Mouse (Mus musculus): ENCODE measurements around the gene Rai14. TPM values are rescaled to one million over a fixed set of nuclear protein-coding genes. Genes with fewer than 3 reads are reported as not detected.
A peak's percentile ranks its signal among the peaks of the same experiment; 100 is the strongest.

Rai14 gene
- polyA plus RNA-seq, 1 experiment from 2014 or later = 17.4 TPM

- Histone ChIP-seq H3K27ac (no peak overlapping the region), H3K4me3 (replicated peaks) (no peak overlapping the region), H3K4me1 (replicated peaks) (peaks cover 7% of the 10 kb centered on the region; the same call in 1 of the 2 replicates), H3K27me3 (replicated peaks) (no peaks in the 10 kb centered on the region), H3K9me3 (no peaks in the 10 kb centered on the region), H3K4me2 (replicated peaks) (no peak overlapping the region), H3K9ac (no peak overlapping the region), H3K36me3 (no peaks in the 10 kb centered on the region)
- 84% methylated on average over 8 of the region's 8 CpGs for WGBS
- no peak for ATAC-seq
These were observed 10.1 kb downstream of the Rai14 start for GRCm38 (mm10) chr15:10704328-10704727.

- no peaks in the 10 kb centered on the region for H3K27me3 ChIP-seq (replicated peaks)
- no peaks in the 10 kb centered on the region for H3K9me3 ChIP-seq
- H3K27ac ChIP-seq = no peak overlapping the region
- no peak overlapping the region for H3K4me3 ChIP-seq (replicated peaks)
- WGBS = 55% methylated on average over 5 of the region's 5 CpGs
- H3K4me1 ChIP-seq (replicated peaks) = peaks cover 5% of the 10 kb centered on the region; the same call in 1 of the 2 replicates
- no peak for ATAC-seq
- H3K36me3 ChIP-seq = no peaks in the 10 kb centered on the region
- H3K4me2 ChIP-seq (replicated peaks) = no peak overlapping the region
- H3K9ac ChIP-seq = no peak overlapping the region
These were observed 12.9 kb downstream of the Rai14 start for GRCm38 (mm10) chr15:10701571-10701970.

GRCm38 (mm10) chr15:10700891-10701466, 13.4 kb downstream of the Rai14 start:
- no peak overlapping the region for H3K4me3 ChIP-seq (replicated peaks)
- H3K4me2 ChIP-seq (replicated peaks) = no peak overlapping the region
- H3K27me3 ChIP-seq (replicated peaks) = no peaks in the 10 kb centered on the region
- H3K9me3 ChIP-seq = no peaks in the 10 kb centered on the region
- peaks cover 5% of the 10 kb centered on the region; the same call in 1 of the 2 replicates for H3K4me1 ChIP-seq (replicated peaks)
- no peak for ATAC-seq
- no peak overlapping the region for H3K9ac ChIP-seq
- no peak overlapping the region for H3K27ac ChIP-seq
- no peaks in the 10 kb centered on the region for H3K36me3 ChIP-seq
- WGBS = 80% methylated on average over 9 of the region's 9 CpGs

GRCm38 (mm10) chr15:10696478-10697234, 17.8 kb downstream of the Rai14 start:
- H3K27ac ChIP-seq = no peak overlapping the region
- no peak overlapping the region for H3K4me2 ChIP-seq (replicated peaks)
- 71% methylated on average over 8 of the region's 8 CpGs for WGBS
- no peaks in the 10 kb centered on the region for H3K27me3 ChIP-seq (replicated peaks)
- no peaks in the 10 kb centered on the region for H3K36me3 ChIP-seq
- no peak overlapping the region for H3K4me3 ChIP-seq (replicated peaks)
- H3K9me3 ChIP-seq = no peaks in the 10 kb centered on the region
- no peak for ATAC-seq
- H3K4me1 ChIP-seq (replicated peaks) = no peaks in the 10 kb centered on the region
- H3K9ac ChIP-seq = no peak overlapping the region

- no peaks in the 10 kb centered on the region; the same call in 1 of the 2 replicates for H3K36me3 ChIP-seq
- no peak overlapping the region for H3K27ac ChIP-seq
- H3K4me2 ChIP-seq (replicated peaks) = no peak overlapping the region
- no peak overlapping the region for H3K9ac ChIP-seq
- no peaks in the 10 kb centered on the region for H3K9me3 ChIP-seq
- WGBS = 46% methylated on average over 4 of the region's 4 CpGs
- H3K4me1 ChIP-seq (replicated peaks) = peaks cover 8% of the 10 kb centered on the region; the same call in 1 of the 2 replicates
- no peak for ATAC-seq
- no peaks in the 10 kb centered on the region for H3K27me3 ChIP-seq (replicated peaks)
- H3K4me3 ChIP-seq (replicated peaks) = no peak overlapping the region
These were observed 21.8 kb downstream of the Rai14 start for GRCm38 (mm10) chr15:10692627-10693026.

- Histone ChIP-seq H3K9me3 (no peaks in the 10 kb centered on the region), H3K4me1 (replicated peaks) (peaks cover 8% of the 10 kb centered on the region; the same call in 1 of the 2 replicates), H3K9ac (no peak overlapping the region), H3K36me3 (no peaks in the 10 kb centered on the region; the same call in 1 of the 2 replicates), H3K27me3 (replicated peaks) (no peaks in the 10 kb centered on the region), H3K4me3 (replicated peaks) (no peak overlapping the region), H3K27ac (no peak overlapping the region), H3K4me2 (replicated peaks) (no peak overlapping the region)
- WGBS = 42% methylated on average over 6 of the region's 6 CpGs
- no peak for ATAC-seq
These were observed 22.9 kb downstream of the Rai14 start for GRCm38 (mm10) chr15:10691481-10691880.

GRCm38 (mm10) chr15:10690973-10691372, 23.5 kb downstream of the Rai14 start:
- peak; percentile 46 for ATAC-seq
- H3K4me2 ChIP-seq (replicated peaks) = peak overlapping the region; percentile 39
- H3K27me3 ChIP-seq (replicated peaks) = no peaks in the 10 kb centered on the region
- no peaks in the 10 kb centered on the region; the same call in 1 of the 2 replicates for H3K36me3 ChIP-seq
- no peak overlapping the region for H3K9ac ChIP-seq
- no peak overlapping the region for H3K4me3 ChIP-seq (replicated peaks)
- no peak overlapping the region for H3K27ac ChIP-seq
- peaks cover 10% of the 10 kb centered on the region; the same call in 1 of the 2 replicates for H3K4me1 ChIP-seq (replicated peaks)
- whole genome bisulfite sequencing = 62% methylated on average over 5 of the region's 5 CpGs
- H3K9me3 ChIP-seq = no peaks in the 10 kb centered on the region

- H3K27ac ChIP-seq = peak overlapping the region; percentile 0; the same call in 1 of the 2 replicates
- H3K4me2 ChIP-seq (replicated peaks) = peak overlapping the region; percentile 39
- no peaks in the 10 kb centered on the region; the same call in 1 of the 2 replicates for H3K36me3 ChIP-seq
- no peak overlapping the region for H3K9ac ChIP-seq
- H3K4me1 ChIP-seq (replicated peaks) = peaks cover 15% of the 10 kb centered on the region
- H3K9me3 ChIP-seq = no peaks in the 10 kb centered on the region
- WGBS = 57% methylated on average over 13 of the region's 13 CpGs
- peak; percentile 90 for ATAC-seq
- H3K27me3 ChIP-seq (replicated peaks) = no peaks in the 10 kb centered on the region
- H3K4me3 ChIP-seq (replicated peaks) = no peak overlapping the region; the same call in 1 of the 2 replicates
These were observed 24.2 kb downstream of the Rai14 start for GRCm38 (mm10) chr15:10690219-10690618.

- no peaks in the 10 kb centered on the region; the same call in 1 of the 2 replicates for H3K36me3 ChIP-seq
- no peak for ATAC-seq
- H3K27ac ChIP-seq = 0 out of 2 replicates have a peak overlapping the region, but pooled peaks have one; percentile 27
- WGBS = 65% methylated on average over 11 of the region's 11 CpGs
- H3K9me3 ChIP-seq = no peaks in the 10 kb centered on the region
- H3K4me1 ChIP-seq (replicated peaks) = peaks cover 15% of the 10 kb centered on the region
- H3K4me2 ChIP-seq (replicated peaks) = no peak overlapping the region
- H3K9ac ChIP-seq = no peak overlapping the region
- no peaks in the 10 kb centered on the region for H3K27me3 ChIP-seq (replicated peaks)
- no peak overlapping the region for H3K4me3 ChIP-seq (replicated peaks)
These were observed 25.1 kb downstream of the Rai14 start for GRCm38 (mm10) chr15:10689304-10689703.

GRCm38 (mm10) chr15:10688686-10689085, 25.7 kb downstream of the Rai14 start:
- Histone ChIP-seq H3K4me3 (replicated peaks) (no peak overlapping the region), H3K4me1 (replicated peaks) (peaks cover 15% of the 10 kb centered on the region), H3K36me3 (no peaks in the 10 kb centered on the region; the same call in 1 of the 2 replicates), H3K27me3 (replicated peaks) (no peaks in the 10 kb centered on the region), H3K9me3 (no peaks in the 10 kb centered on the region), H3K27ac (no peak overlapping the region), H3K4me2 (replicated peaks) (no peak overlapping the region), H3K9ac (no peak overlapping the region)
- WGBS = 68% methylated on average over 5 of the region's 5 CpGs
- ATAC-seq = no peak

- ATAC-seq = no peak
- no peaks in the 10 kb centered on the region for H3K9me3 ChIP-seq
- H3K4me3 ChIP-seq (replicated peaks) = no peak overlapping the region
- H3K9ac ChIP-seq = no peak overlapping the region
- H3K27ac ChIP-seq = no peak overlapping the region
- H3K4me2 ChIP-seq (replicated peaks) = no peak overlapping the region
- no peaks in the 10 kb centered on the region for H3K27me3 ChIP-seq (replicated peaks)
- H3K36me3 ChIP-seq = no peaks in the 10 kb centered on the region; the same call in 1 of the 2 replicates
- 83% methylated on average over 7 of the region's 7 CpGs for WGBS
- H3K4me1 ChIP-seq (replicated peaks) = peaks cover 15% of the 10 kb centered on the region
These were observed 27.1 kb downstream of the Rai14 start for GRCm38 (mm10) chr15:10687365-10687764.

GRCm38 (mm10) chr15:10685692-10686430, 28.6 kb downstream of the Rai14 start:
- H3K9ac ChIP-seq = no peak overlapping the region
- H3K27me3 ChIP-seq (replicated peaks) = no peaks in the 10 kb centered on the region
- 62% methylated on average over 14 of the region's 14 CpGs for WGBS
- H3K4me1 ChIP-seq (replicated peaks) = peaks cover 11% of the 10 kb centered on the region
- H3K27ac ChIP-seq = no peak overlapping the region
- no peaks in the 10 kb centered on the region; the same call in 1 of the 2 replicates for H3K36me3 ChIP-seq
- peak; percentile 48 for ATAC-seq
- H3K9me3 ChIP-seq = no peaks in the 10 kb centered on the region
- H3K4me3 ChIP-seq (replicated peaks) = no peak overlapping the region
- H3K4me2 ChIP-seq (replicated peaks) = no peak overlapping the region

Data from intestine, embryonic 15.5 days (tissue).